Mouse (Mus musculus): Measurements from ENCODE around the gene Gm10721. TPM values are rescaled to one million over a fixed set of nuclear protein-coding genes. Genes with fewer than 3 reads are reported as not detected.
"Not testable (repeated sequence)": the region's sequence is repeated elsewhere in the genome, so short reads cannot be mapped to it uniquely, and the experiment has no call there.

The Gm10721 gene
- polyA plus RNA-seq, 1 experiment: not detected

DNA sequence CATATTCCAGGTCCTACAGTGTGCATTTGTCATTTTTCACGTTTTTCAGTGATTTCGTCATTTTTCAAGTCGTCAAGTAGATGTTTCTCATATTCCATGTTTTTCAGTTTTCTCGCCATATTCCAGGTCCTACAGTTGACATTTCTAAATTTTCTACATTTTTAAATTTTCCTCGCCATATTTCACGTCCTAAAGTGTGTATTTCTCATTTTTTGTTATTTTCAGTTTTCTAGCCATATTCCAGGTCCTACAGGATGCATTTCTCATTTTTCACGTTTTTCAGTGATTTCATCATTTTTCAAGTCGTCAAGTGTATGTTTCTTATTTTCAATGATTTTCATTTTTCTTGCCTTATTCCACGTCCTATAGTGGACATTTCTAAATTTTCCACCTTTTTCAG, 13.8 kb downstream of the Gm10721 start:
- not testable (repeated sequence) for H3K36me3 ChIP-seq (ENCODE audit: control insufficient read depth, insufficient read depth, low read length); H3K4me1 ChIP-seq (ENCODE audit: control insufficient read depth, insufficient read depth, insufficient read length, low read length); H3K27me3 ChIP-seq (ENCODE audit: control insufficient read depth, insufficient read depth, low read length); H3K27ac ChIP-seq (ENCODE audit: insufficient read depth, low read depth, low read length); H3K4me3 ChIP-seq (ENCODE audit: low read depth, low read length)
- 70% methylated on average over 9 of the region's 9 CpGs for WGBS

DNA sequence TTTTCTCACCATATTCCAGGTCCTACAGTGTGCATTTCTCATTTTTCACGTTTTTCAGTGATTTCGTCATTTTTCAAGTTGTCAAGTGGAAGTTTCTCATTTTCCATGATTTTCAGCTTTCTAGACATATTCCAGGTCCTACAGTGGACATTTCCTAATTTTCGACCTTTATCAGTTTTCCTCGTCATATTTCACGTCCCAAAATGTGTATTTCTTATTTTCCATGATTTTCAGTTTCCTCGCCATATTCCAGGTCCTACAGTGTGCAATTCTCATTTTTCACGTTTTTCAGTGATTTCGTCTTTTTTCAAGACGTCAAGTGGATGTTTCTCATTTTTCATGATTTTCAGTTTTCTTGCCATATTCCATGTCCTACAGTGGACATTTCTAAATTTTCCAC, 14.3 kb downstream of the Gm10721 start:
- not testable (repeated sequence) for H3K27ac ChIP-seq (ENCODE audit: insufficient read depth, low read depth, low read length); H3K36me3 ChIP-seq (ENCODE audit: control insufficient read depth, insufficient read depth, low read length); H3K4me3 ChIP-seq (ENCODE audit: low read depth, low read length); H3K27me3 ChIP-seq (ENCODE audit: control insufficient read depth, insufficient read depth, low read length); H3K4me1 ChIP-seq (ENCODE audit: control insufficient read depth, insufficient read depth, insufficient read length, low read length)
- 75% methylated on average over 9 of the region's 9 CpGs for WGBS

DNA sequence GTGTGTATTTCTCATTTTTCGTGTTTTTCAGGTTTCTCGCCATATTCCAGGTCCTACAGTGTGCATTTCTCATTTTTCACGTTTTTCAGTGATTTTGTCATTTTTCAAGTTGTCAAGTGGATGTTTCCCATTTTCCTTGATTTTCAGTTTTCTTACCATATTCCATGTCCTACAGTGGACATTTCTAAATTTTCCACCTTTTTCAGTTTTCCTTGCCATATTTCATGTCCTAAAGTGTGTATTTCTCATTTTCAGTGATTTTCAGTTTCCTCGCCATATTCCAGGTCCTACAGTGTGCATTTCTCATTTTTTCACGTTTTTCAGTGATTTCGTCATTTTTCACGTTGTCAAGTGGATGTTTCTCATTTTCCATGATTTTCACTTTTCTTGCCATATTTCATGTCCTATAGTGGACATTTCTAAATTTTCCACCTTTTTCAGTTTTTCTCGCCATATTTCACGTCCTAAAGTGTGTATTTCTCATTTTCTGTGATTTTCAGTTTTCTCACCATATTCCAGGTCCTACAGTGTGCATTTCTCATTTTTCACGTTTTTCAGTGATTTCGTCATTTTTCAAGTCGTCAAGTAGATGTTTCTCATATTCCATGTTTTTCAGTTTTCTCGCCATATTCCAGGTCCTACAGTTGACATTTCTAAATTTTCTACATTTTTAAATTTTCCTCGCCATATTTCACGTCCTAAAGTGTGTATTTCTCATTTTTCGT, 16.5 kb downstream of the Gm10721 start:
- H3K4me1 ChIP-seq (ENCODE audit: control insufficient read depth, insufficient read depth, insufficient read length, low read length); H3K27me3 ChIP-seq (ENCODE audit: control insufficient read depth, insufficient read depth, low read length); H3K4me3 ChIP-seq (ENCODE audit: low read depth, low read length); H3K27ac ChIP-seq (ENCODE audit: insufficient read depth, low read depth, low read length); H3K36me3 ChIP-seq (ENCODE audit: control insufficient read depth, insufficient read depth, low read length): not testable (repeated sequence)
- WGBS: 68% methylated on average over 13 of the region's 16 CpGs

DNA sequence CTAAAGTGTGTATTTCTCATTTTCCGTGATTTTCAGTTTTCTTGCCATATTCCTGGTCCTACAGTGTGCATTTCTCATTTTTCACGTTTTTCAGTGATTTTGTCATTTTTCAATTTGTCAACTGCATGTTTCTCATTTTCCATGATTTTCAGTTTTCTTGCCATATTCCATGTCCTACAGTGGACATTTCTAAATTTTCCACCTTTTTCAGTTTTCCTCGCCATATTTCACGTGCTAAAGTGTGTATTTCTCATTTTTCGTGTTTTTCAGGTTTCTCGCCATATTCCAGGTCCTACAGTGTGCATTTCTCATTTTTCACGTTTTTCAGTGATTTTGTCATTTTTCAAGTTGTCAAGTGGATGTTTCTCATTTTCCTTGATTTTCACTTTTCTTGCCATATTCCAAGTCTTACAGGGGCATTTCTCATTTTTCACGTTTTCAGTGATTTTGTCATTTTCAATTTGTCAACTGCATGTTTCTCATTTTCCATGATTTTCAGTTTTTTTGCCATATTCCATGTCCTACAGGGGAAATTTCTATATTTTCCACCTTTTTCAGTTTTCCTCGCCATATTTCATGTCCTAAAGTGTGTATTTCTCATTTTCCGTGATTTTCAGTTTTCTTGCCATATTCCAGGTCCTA, 17.9 kb downstream of the Gm10721 start:
- not testable (repeated sequence) for H3K4me1 ChIP-seq (ENCODE audit: control insufficient read depth, insufficient read depth, insufficient read length, low read length); H3K36me3 ChIP-seq (ENCODE audit: control insufficient read depth, insufficient read depth, low read length); H3K27ac ChIP-seq (ENCODE audit: insufficient read depth, low read depth, low read length); H3K27me3 ChIP-seq (ENCODE audit: control insufficient read depth, insufficient read depth, low read length); H3K4me3 ChIP-seq (ENCODE audit: low read depth, low read length)
- 68% methylated on average over 2 of the region's 10 CpGs for WGBS

DNA sequence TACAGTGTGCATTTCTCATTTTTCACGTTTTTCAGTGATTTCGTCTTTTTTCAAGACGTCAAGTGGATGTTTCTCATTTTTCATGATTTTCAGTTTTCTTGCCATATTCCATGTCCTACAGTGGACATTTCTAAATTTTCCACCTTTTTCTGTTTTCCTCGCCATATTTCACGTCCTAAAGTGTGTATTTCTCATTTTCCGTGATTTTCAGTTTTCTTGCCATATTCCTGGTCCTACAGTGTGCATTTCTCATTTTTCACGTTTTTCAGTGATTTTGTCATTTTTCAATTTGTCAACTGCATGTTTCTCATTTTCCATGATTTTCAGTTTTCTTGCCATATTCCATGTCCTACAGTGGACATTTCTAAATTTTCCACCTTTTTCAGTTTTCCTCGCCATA, 21.4 kb downstream of the Gm10721 start, which contains the start of gene Gm17535:
Gm17535 (plus strand) TSS at position 301 of the 400 bp plus-strand sequence.
- H3K4me1 ChIP-seq (ENCODE audit: control insufficient read depth, insufficient read depth, insufficient read length, low read length); H3K27ac ChIP-seq (ENCODE audit: insufficient read depth, low read depth, low read length); H3K27me3 ChIP-seq (ENCODE audit: control insufficient read depth, insufficient read depth, low read length); H3K4me3 ChIP-seq (ENCODE audit: low read depth, low read length); H3K36me3 ChIP-seq (ENCODE audit: control insufficient read depth, insufficient read depth, low read length): not testable (repeated sequence)
- 60% methylated on average over 1 of the region's 8 CpGs for WGBS

DNA sequence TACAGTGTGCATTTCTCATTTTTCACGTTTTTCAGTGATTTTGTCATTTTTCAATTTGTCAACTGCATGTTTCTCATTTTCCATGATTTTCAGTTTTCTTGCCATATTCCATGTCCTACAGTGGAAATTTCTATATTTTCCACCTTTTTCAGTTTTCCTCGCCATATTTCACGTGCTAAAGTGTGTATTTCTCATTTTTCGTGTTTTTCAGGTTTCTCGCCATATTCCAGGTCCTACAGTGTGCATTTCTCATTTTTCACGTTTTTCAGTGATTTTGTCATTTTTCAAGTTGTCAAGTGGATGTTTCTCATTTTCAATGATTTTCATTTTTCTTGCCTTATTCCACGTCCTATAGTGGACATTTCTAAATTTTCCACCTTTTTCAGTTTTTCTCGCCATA, 23.6 kb downstream of the Gm10721 start, which contains the start of gene Gm10715:
Gm10715 (plus strand) TSS at position 301 of the 400 bp plus-strand sequence.
- H3K36me3 ChIP-seq (ENCODE audit: control insufficient read depth, insufficient read depth, low read length); H3K4me1 ChIP-seq (ENCODE audit: control insufficient read depth, insufficient read depth, insufficient read length, low read length); H3K27ac ChIP-seq (ENCODE audit: insufficient read depth, low read depth, low read length); H3K27me3 ChIP-seq (ENCODE audit: control insufficient read depth, insufficient read depth, low read length); H3K4me3 ChIP-seq (ENCODE audit: low read depth, low read length): not testable (repeated sequence)
- 84% methylated on average over 8 of the region's 8 CpGs for WGBS

DNA sequence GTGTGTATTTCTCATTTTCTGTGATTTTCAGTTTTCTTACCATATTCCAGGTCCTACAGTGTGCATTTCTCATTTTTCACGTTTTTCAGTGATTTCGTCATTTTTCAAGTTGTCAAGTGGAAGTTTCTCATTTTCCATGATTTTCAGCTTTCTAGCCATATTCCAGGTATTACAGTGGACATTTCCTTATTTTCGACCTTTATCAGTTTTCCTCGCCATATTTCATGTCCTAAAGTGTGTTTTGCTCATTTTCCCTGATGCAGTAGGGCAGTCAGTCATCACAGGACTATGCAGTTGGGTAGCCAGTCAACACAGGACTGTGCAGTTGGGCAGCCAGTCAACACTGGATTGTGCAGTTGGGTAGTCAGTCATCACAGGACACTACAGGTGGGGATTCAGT, 25.2 kb downstream of the Gm10721 start:
- H3K27ac ChIP-seq (ENCODE audit: insufficient read depth, low read depth, low read length); H3K4me3 ChIP-seq (ENCODE audit: low read depth, low read length): not testable (repeated sequence)
- 69% methylated on average over 4 of the region's 4 CpGs for WGBS

More for the DNA sequence above, 25.2 kb downstream of the Gm10721 start:
- not testable (repeated sequence) for H3K36me3 ChIP-seq (ENCODE audit: control insufficient read depth, insufficient read depth, low read length); H3K4me1 ChIP-seq (ENCODE audit: control insufficient read depth, insufficient read depth, insufficient read length, low read length); H3K27me3 ChIP-seq (ENCODE audit: control insufficient read depth, insufficient read depth, low read length)

Other genes with a start within 250 kb of the Gm10721 start
- not detected in 2 replicates for gene Gm10722, start 12.2 kb upstream of the Gm10721 start, polyA plus RNA-seq (2012; rRNA removed)
- gene Gm11168, start 9.8 kb upstream of the Gm10721 start, polyA plus RNA-seq (2012; rRNA removed): not detected in 2 replicates
- not detected in 2 replicates for gene Gm10720, start 2.5 kb downstream of the Gm10721 start, polyA plus RNA-seq (2012; rRNA removed)
- gene Gm10719, start 4.3 kb downstream of the Gm10721 start, polyA plus RNA-seq (2012; rRNA removed): not detected in 2 replicates
- not detected in 2 replicates for gene Gm10718, start 10.4 kb downstream of the Gm10721 start, polyA plus RNA-seq (2012; rRNA removed)
- not detected in 2 replicates for gene Gm10717, start 12.3 kb downstream of the Gm10721 start, polyA plus RNA-seq (2012; rRNA removed)
- not detected in 2 replicates for gene Gm17535, start 21.5 kb downstream of the Gm10721 start, polyA plus RNA-seq (2012; rRNA removed)
- gene Gm10715, start 23.7 kb downstream of the Gm10721 start, polyA plus RNA-seq (2012; rRNA removed): not detected in 2 replicates

Data from small intestine, adult 2 months (tissue).